Mouse (Mus musculus): ENCODE results near the gene Tdg. TPM values are rescaled to one million over a fixed set of nuclear protein-coding genes. Genes with fewer than 3 reads are reported as not detected.
A peak's percentile ranks its signal among the peaks of the same experiment; 100 is the strongest.

Tdg gene
- polyA plus RNA-seq, 1 experiment from 2014 or later, result 205 TPM

- Histone ChIP-seq H3K27ac (no peak overlapping the region), H3K4me1 (peaks cover 5% of the 10 kb centered on the region; the same call in 1 of the 2 replicates), H3K27me3 (no peaks in the 10 kb centered on the region), H3K9me3 (no peaks in the 10 kb centered on the region), H3K9ac (peak overlapping the region; percentile 40; the same call in 1 of the 2 replicates), H3K4me2 (replicated peaks) (peak overlapping the region; percentile 39), H3K36me3 (no peaks in the 10 kb centered on the region), H3K4me3 (no peak overlapping the region)
- ATAC-seq (ENCODE audit: insufficient number of reproducible peaks, insufficient read depth, low FRiP score, low TSS enrichment), result peak; percentile 89
- 23% methylated on average over 22 of the region's 22 CpGs for WGBS
Observed at GRCm38 (mm10) chr10:82666436-82667234, 37.0 kb downstream of the Tdg start.

- H3K36me3 ChIP-seq, result no peaks in the 10 kb centered on the region
- H3K4me2 ChIP-seq (replicated peaks), result no peak overlapping the region
- no peak overlapping the region for H3K4me3 ChIP-seq
- no peaks in the 10 kb centered on the region for H3K9me3 ChIP-seq
- no peak overlapping the region for H3K27ac ChIP-seq
- H3K4me1 ChIP-seq, result peaks cover 5% of the 10 kb centered on the region; the same call in 1 of the 2 replicates
- 77% methylated on average over 6 of the region's 6 CpGs for WGBS
- no peak for ATAC-seq (ENCODE audit: insufficient number of reproducible peaks, insufficient read depth, low FRiP score, low TSS enrichment)
- no peaks in the 10 kb centered on the region for H3K27me3 ChIP-seq
- no peak overlapping the region for H3K9ac ChIP-seq
Observed at GRCm38 (mm10) chr10:82670205-82670604, 40.6 kb downstream of the Tdg start.

GRCm38 (mm10) chr10:82676949-82677348, 47.3 kb downstream of the Tdg start:
- no peak for ATAC-seq (ENCODE audit: insufficient number of reproducible peaks, insufficient read depth, low FRiP score, low TSS enrichment)
- Histone ChIP-seq H3K27ac (no peak overlapping the region), H3K36me3 (no peaks in the 10 kb centered on the region), H3K27me3 (no peaks in the 10 kb centered on the region), H3K4me2 (replicated peaks) (no peak overlapping the region), H3K4me1 (no peaks in the 10 kb centered on the region), H3K9ac (no peak overlapping the region), H3K9me3 (no peaks in the 10 kb centered on the region), H3K4me3 (no peak overlapping the region)
- 84% methylated on average over 6 of the region's 6 CpGs for WGBS

DNA sequence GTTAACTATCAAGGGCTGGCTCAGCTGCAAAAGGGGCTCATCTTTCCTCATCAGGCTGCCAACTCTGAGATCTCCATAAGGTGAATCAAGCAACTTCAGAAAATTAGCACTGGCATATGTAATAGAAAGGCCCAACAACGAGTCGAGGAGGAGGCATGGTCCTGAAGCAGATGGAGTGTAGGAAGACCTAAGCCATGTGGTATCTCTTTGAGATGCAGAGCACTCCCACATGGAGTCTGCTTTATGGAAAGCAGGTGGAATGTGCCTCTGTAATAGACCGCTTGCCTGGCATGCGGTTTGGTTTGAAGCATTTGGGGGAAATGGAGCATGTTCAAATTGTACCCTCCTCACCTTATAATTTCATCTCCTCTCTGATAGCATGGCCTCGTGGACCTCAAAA, 51.1 kb downstream of the Tdg start:
- no peak overlapping the region for H3K4me3 ChIP-seq
- no peak overlapping the region for H3K27ac ChIP-seq
- H3K9me3 ChIP-seq, result no peaks in the 10 kb centered on the region
- no peaks in the 10 kb centered on the region for H3K27me3 ChIP-seq
- no peaks in the 10 kb centered on the region for H3K4me1 ChIP-seq
- 83% methylated on average over 5 of the region's 5 CpGs for WGBS
- H3K4me2 ChIP-seq (replicated peaks), result no peak overlapping the region
- no peak overlapping the region for H3K9ac ChIP-seq
- no peaks in the 10 kb centered on the region for H3K36me3 ChIP-seq
- no peak for ATAC-seq (ENCODE audit: insufficient number of reproducible peaks, insufficient read depth, low FRiP score, low TSS enrichment)

DNA sequence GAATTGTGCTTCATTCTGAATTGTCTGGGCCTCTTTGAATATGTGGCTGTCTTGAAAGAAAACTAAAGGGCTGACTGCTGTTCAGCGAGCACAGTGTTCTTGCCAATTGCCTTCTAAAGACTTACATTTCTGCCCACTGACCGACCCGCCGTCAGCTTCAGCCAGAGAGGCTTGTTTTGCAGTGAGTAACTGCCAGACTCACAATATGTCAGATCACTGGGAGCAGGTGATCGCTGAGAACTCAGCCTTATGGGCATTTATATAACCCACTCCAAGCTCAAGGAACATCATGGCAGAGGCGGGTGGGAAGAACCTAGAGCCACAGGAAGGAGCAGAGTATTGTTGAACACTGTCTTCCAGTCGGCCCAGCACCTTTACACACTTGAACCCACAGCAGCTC, 52.0 kb downstream of the Tdg start:
- no peak overlapping the region for H3K4me3 ChIP-seq
- H3K9me3 ChIP-seq, result no peaks in the 10 kb centered on the region
- no peaks in the 10 kb centered on the region for H3K27me3 ChIP-seq
- H3K4me2 ChIP-seq (replicated peaks), result no peak overlapping the region
- no peaks in the 10 kb centered on the region for H3K36me3 ChIP-seq
- 85% methylated on average over 7 of the region's 7 CpGs for WGBS
- H3K9ac ChIP-seq, result no peak overlapping the region
- H3K4me1 ChIP-seq, result no peaks in the 10 kb centered on the region
- no peak for ATAC-seq (ENCODE audit: insufficient number of reproducible peaks, insufficient read depth, low FRiP score, low TSS enrichment)
- H3K27ac ChIP-seq, result no peak overlapping the region

DNA sequence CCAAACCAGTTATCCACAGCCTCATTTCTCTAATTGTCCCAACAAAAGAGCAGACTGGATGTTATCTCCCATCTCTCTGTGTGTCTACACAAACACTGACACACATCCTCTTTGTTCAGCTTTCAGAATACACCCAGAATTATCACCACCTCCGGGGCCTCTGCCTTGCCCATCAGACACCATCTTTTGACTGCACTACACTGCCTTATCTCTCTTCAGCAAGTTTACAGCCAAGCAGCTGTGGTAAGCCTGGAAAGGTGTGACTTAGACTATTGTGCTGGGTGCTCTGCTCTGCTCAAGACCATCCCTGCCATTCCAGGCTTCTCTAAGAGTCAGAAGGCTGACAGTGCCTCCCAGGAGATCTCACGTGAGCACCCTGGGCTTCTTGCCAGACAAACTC, 55.8 kb downstream of the Tdg start:
- 71% methylated on average over 2 of the region's 2 CpGs for WGBS

DNA sequence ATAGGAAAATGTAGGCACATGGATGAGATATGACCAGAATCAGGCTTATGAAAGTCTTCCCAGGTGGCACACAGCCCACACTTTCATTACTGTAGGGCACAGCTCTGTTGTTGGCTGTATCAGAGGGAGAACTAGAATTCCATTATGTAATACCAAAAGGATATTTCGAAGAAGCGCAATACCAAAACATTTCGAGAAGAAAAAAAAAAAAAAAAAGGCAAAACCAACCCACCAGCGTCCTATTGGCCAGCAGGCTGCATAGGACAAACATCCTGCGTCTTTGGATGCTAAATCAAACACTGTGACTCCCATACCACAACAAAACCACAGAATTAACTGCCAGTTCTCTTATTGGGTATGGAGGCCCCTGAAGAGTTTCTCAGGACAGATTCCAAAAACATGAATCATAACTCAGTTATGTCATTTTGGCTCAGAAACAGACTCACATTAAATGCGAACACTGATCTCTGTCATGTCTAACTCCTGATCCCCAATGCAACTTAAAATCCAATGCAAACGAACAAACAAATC, 60.1 kb downstream of the Tdg start:
- WGBS, result 48% methylated on average over 7 of the region's 7 CpGs

More for the DNA sequence above, 55.8 kb downstream of the Tdg start:
- no peaks in the 10 kb centered on the region for H3K27me3 ChIP-seq
- H3K36me3 ChIP-seq, result no peaks in the 10 kb centered on the region
- ATAC-seq (ENCODE audit: insufficient number of reproducible peaks, insufficient read depth, low FRiP score, low TSS enrichment), result no peak
- H3K4me3 ChIP-seq, result no peak overlapping the region
- H3K4me1 ChIP-seq, result peaks cover 3% of the 10 kb centered on the region; the same call in 1 of the 2 replicates
- H3K9me3 ChIP-seq, result no peaks in the 10 kb centered on the region
- H3K9ac ChIP-seq, result no peak overlapping the region
- no peak overlapping the region for H3K27ac ChIP-seq
- H3K4me2 ChIP-seq (replicated peaks), result no peak overlapping the region

DNA sequence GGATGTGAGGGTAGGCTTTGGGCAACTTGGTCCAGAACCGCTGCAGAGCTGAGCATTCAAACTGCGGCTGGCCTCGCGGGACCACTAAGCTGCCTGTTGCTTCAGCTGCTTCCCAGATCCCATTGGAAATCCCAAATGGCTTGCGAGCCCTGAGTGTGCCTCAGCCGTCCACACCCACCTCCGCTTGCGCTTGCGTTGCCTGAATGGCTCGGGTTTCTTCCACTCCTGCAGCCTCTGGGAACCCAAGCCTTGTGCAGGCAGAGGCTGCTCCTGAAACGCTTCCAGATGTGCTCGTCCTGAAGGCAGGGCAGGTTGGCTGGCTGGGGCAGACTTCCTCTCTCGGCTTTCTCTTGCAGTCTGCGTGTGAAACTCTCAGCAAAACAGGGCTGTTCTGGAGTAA, 60.9 kb downstream of the Tdg start, which contains the start of gene Glt8d2:
TSS of gene Glt8d2 (minus strand) at position 157 of the 400 bp plus-strand sequence.
- H3K9ac ChIP-seq, result no peak within 1 kb of the TSS; the same call in 1 of the 2 replicates
- H3K4me2 ChIP-seq (replicated peaks), result peak within 1 kb of the TSS; percentile 47
- under 1% methylated on average over 14 of the region's 14 CpGs for WGBS
- no peaks in the 10 kb centered on the region for H3K27me3 ChIP-seq
- H3K4me3 ChIP-seq, result peak within 1 kb of the TSS; percentile 25
- H3K27ac ChIP-seq, result peak within 1 kb of the TSS; percentile 94
- H3K9me3 ChIP-seq, result no peaks in the 10 kb centered on the region
- peaks cover 14% of the 10 kb centered on the region for H3K4me1 ChIP-seq
- no peaks in the 10 kb centered on the region for H3K36me3 ChIP-seq
- ATAC-seq (ENCODE audit: insufficient number of reproducible peaks, insufficient read depth, low FRiP score, low TSS enrichment), result peak; percentile 96

More for the DNA sequence above, 60.1 kb downstream of the Tdg start:
- peak overlapping the region; percentile 94 for H3K27ac ChIP-seq
- H3K9me3 ChIP-seq, result no peaks in the 10 kb centered on the region
- peak overlapping the region; percentile 25 for H3K4me3 ChIP-seq
- ATAC-seq (ENCODE audit: insufficient number of reproducible peaks, insufficient read depth, low FRiP score, low TSS enrichment), result no peak
- H3K27me3 ChIP-seq, result no peaks in the 10 kb centered on the region
- H3K36me3 ChIP-seq, result no peaks in the 10 kb centered on the region
- H3K4me2 ChIP-seq (replicated peaks), result peak overlapping the region; percentile 47
- no peak overlapping the region for H3K9ac ChIP-seq
- peaks cover 14% of the 10 kb centered on the region for H3K4me1 ChIP-seq

- H3K27me3 ChIP-seq, result no peaks in the 10 kb centered on the region
- WGBS, result 78% methylated on average over 5 of the region's 5 CpGs
- no peak within 1 kb of the TSS for H3K9ac ChIP-seq
- ATAC-seq (ENCODE audit: insufficient number of reproducible peaks, insufficient read depth, low FRiP score, low TSS enrichment), result no peak
- no peak within 1 kb of the TSS for H3K4me2 ChIP-seq (replicated peaks)
- no peak within 1 kb of the TSS for H3K27ac ChIP-seq
- no peaks in the 10 kb centered on the region for H3K36me3 ChIP-seq
- no peak within 1 kb of the TSS for H3K4me3 ChIP-seq
- no peaks in the 10 kb centered on the region for H3K9me3 ChIP-seq
- peaks cover 23% of the 10 kb centered on the region for H3K4me1 ChIP-seq
Observed at GRCm38 (mm10) chr10:82695956-82696355, 66.3 kb downstream of the Tdg start, which contains the start of gene Hcfc2. TSS of gene Hcfc2 (plus strand) at chr10:82696160.

- H3K4me1 ChIP-seq, result peaks cover 17% of the 10 kb centered on the region
- 72% methylated on average over 4 of the region's 4 CpGs for WGBS
- H3K9ac ChIP-seq, result no peak overlapping the region
Observed at GRCm38 (mm10) chr10:82696453-82697079, 66.9 kb downstream of the Tdg start.

GRCm38 (mm10) chr10:82697305-82697898, 67.8 kb downstream of the Tdg start:
- Histone ChIP-seq H3K36me3 (peaks cover 3% of the 10 kb centered on the region; the same call in 1 of the 2 replicates), H3K9ac (no peak overlapping the region), H3K4me3 (no peak overlapping the region), H3K27ac (no peak overlapping the region), H3K9me3 (no peaks in the 10 kb centered on the region), H3K4me1 (peaks cover 13% of the 10 kb centered on the region), H3K4me2 (replicated peaks) (no peak overlapping the region), H3K27me3 (no peaks in the 10 kb centered on the region)
- 86% methylated on average over 3 of the region's 3 CpGs for WGBS
- ATAC-seq (ENCODE audit: insufficient number of reproducible peaks, insufficient read depth, low FRiP score, low TSS enrichment), result no peak

More at GRCm38 (mm10) chr10:82696453-82697079, 66.9 kb downstream of the Tdg start:
- Histone ChIP-seq H3K27me3 (no peaks in the 10 kb centered on the region), H3K4me2 (replicated peaks) (no peak overlapping the region), H3K4me3 (no peak overlapping the region), H3K27ac (no peak overlapping the region), H3K36me3 (no peaks in the 10 kb centered on the region), H3K9me3 (no peaks in the 10 kb centered on the region)
- ATAC-seq (ENCODE audit: insufficient number of reproducible peaks, insufficient read depth, low FRiP score, low TSS enrichment), result no peak

Data from embryonic facial prominence, embryonic 12.5 days (tissue).